Mouse (Mus musculus): ENCODE results near the gene Exph5.

DNA sequence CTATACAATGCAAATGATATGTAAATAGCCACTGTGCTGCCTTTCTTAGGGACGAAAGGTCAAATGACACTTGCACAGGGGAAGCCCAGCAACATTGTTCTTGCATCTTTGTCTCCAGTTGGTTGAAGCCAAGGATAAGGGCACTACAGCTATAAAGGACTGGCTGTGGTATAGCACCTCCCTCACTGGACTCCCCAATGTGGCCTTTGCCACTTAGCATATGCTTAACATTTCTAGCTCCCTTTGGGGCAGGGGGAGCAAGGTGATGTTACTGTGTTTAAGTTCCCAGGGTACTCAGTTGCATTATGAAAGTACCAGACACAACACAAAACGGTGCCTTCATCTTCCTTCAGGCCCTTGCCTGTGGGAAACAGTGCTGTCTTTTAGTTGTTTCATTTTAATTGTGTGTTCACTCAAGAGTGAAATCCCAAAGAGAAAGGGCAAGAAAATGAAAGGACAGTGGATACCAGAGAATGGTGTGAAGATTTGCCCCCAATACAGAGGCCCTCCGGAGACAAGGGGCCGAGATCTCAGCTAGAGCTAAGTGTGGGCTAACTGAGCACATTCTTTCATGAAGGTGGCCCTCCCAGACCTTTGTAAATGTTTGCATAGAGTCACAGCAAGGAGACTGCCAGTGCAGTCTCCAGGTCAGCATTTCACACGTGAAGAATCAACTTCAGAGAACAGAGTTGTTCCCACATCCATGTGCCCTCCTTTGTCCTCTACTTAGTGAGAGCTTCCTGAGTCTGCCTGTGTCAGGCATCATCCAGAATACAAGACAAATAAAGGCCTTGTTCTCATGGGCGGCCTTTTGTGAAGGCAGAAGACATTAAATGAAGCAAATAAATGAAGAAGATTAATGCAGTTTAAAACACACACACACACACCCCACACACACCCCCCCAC, 28.1 kb downstream of the Exph5 start:
- no peak for TF ChIP-seq CTCF (IDR thresholded peaks at IDR 0.05; ENCODE audit: extremely low read depth, insufficient read length, insufficient replicate concordance, low read depth, low read length)
- TF ChIP-seq POLR2A (IDR thresholded peaks at IDR 0.05; ENCODE audit: low read depth, low read length): no peak
